Mouse (Mus musculus): ENCODE measurements around the gene Map2k5. TPM values are rescaled to one million over a fixed set of nuclear protein-coding genes. Genes with fewer than 3 reads are reported as not detected.

Gene Map2k5
- polyA plus RNA-seq, 1 experiment from 2014 or later: 30.7 TPM

DNA sequence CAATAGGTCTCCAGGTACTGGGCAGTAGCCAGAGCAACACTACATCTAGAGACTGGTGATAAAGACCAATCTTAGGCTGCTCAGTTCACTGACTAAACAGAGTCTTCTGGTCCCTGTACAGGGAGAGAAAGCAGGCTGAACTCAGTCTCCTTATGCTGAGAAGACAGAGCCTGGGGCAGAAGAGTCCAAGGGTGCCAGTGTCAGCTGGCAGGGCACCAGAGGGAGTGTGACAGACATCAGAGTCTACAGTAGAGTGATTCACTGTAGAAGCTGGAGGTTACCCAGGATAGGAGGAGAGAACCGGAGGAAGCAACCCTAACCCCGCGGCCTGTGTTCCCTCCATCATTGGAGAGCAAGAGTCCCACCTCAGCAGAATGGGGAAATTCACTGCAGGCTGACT, 79.0 kb downstream of the Map2k5 start:
- Histone ChIP-seq H3K27ac (ENCODE audit: low read depth, low read length) (no peak overlapping the region), H3K4me1 (ENCODE audit: control insufficient read depth, insufficient read depth, low read length) (peaks cover 18% of the 10 kb centered on the region), H3K9me3 (replicated peaks; ENCODE audit: control insufficient read depth, low read length) (no peaks in the 10 kb centered on the region), H3K4me2 (no peak overlapping the region), H3K9ac (ENCODE audit: low read depth, low read length) (no peak overlapping the region), H3K36me3 (ENCODE audit: control insufficient read depth, insufficient read depth, low read length) (no peaks in the 10 kb centered on the region), H3K4me3 (ENCODE audit: low read depth, low read length) (no peak overlapping the region), H3K27me3 (ENCODE audit: control insufficient read depth, insufficient read depth, low read length) (no peaks in the 10 kb centered on the region)
- 97% methylated on average over 3 of the region's 3 CpGs for WGBS (ENCODE audit: insufficient replicate concordance)
- ATAC-seq (replicated peaks; ENCODE audit: insufficient number of reproducible peaks, low FRiP score, low TSS enrichment): no peak

DNA sequence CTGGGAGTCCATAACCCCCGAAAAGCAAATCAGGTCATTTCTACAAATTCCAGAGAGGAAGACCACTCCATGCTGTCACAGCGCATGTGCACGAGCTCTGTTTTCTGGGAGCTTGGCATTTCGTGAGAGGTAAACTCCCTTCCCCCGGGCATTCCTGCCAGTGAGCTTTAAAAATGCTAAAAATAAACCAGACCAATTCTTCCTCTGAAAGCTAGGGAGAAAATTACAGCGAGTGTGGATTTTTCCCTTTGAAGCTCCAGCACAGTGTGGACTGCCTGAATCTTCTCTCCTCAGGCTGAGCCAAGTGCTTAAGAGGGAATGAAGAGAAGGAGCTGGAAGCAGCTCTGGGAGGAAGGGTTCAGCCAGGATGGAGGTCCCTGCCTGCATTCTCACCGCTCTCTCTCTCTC, 82.1 kb downstream of the Map2k5 start:
- Histone ChIP-seq H3K9me3 (replicated peaks; ENCODE audit: control insufficient read depth, low read length) (no peaks in the 10 kb centered on the region), H3K27ac (ENCODE audit: low read depth, low read length) (0 out of 2 replicates have a peak overlapping the region, but pooled peaks have one; percentile 22), H3K4me3 (ENCODE audit: low read depth, low read length) (no peak overlapping the region), H3K9ac (ENCODE audit: low read depth, low read length) (no peak overlapping the region), H3K27me3 (ENCODE audit: control insufficient read depth, insufficient read depth, low read length) (no peaks in the 10 kb centered on the region), H3K4me2 (peak overlapping the region; percentile 17; the same call in 1 of the 2 replicates), H3K4me1 (ENCODE audit: control insufficient read depth, insufficient read depth, low read length) (peaks cover 18% of the 10 kb centered on the region), H3K36me3 (ENCODE audit: control insufficient read depth, insufficient read depth, low read length) (peaks cover 3% of the 10 kb centered on the region; the same call in 1 of the 2 replicates)
- ATAC-seq (replicated peaks; ENCODE audit: insufficient number of reproducible peaks, low FRiP score, low TSS enrichment): no peak
- WGBS (ENCODE audit: insufficient replicate concordance): 49% methylated on average over 7 of the region's 7 CpGs

DNA sequence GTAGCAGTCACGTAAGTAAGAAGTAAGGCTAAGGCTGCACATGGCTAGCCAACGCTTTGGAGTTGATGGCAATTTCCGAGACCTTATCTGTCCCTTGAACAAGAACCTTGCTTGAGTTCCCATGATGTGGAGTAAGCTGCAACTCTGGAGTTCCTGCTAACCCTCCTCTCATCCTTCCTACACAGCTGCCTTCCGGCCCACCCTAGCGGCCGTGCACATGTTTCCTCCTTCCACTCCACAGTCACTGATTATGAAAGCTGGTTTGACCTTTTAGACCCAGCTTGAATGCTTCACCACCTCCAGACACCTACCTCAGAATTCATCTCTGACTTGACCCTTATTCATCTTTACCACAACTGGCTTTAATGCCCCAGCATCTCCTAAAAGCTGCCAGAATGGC, 82.9 kb downstream of the Map2k5 start:
- Histone ChIP-seq H3K36me3 (ENCODE audit: control insufficient read depth, insufficient read depth, low read length) (peaks cover 3% of the 10 kb centered on the region; the same call in 1 of the 2 replicates), H3K4me3 (ENCODE audit: low read depth, low read length) (no peak overlapping the region), H3K9me3 (replicated peaks; ENCODE audit: control insufficient read depth, low read length) (no peaks in the 10 kb centered on the region), H3K27me3 (ENCODE audit: control insufficient read depth, insufficient read depth, low read length) (no peaks in the 10 kb centered on the region), H3K4me1 (ENCODE audit: control insufficient read depth, insufficient read depth, low read length) (peaks cover 18% of the 10 kb centered on the region), H3K4me2 (no peak overlapping the region), H3K27ac (ENCODE audit: low read depth, low read length) (no peak overlapping the region), H3K9ac (ENCODE audit: low read depth, low read length) (no peak overlapping the region)
- no peak for ATAC-seq (replicated peaks; ENCODE audit: insufficient number of reproducible peaks, low FRiP score, low TSS enrichment)
- WGBS (ENCODE audit: insufficient replicate concordance): 74% methylated on average over 6 of the region's 6 CpGs

DNA sequence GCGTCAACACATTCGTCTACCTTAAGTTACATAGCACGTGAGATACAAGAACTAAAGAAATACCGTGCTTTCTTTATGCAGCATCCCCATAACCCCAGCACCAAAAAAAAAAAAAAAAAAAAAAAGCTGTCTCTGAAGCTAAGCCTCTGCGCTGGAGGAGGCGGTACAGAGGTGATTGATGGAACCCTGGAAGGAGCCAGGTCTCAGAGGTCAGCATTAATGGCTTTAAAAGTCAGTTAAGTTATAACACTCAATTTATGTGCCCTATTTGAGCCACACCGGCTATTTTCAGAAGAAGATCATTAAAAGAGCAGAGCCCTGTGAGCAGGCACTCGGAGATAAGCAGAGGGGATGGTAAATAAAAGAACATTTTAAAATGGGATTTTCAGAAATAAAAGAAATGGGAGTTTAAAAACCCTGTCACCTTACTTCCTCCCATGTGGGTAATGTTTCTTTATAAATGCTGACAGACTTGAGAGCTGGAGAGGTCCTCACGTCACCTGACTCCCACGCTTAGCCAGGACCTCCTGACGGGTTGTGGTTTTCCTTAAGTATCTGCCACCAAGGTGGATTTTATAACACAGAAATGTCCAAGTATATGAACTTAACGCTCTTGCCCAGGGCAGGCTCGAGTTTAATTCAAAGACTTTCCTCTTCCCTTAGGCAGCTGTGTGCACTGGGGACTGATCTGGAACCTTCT, 83.8 kb downstream of the Map2k5 start:
- H3K27ac ChIP-seq (ENCODE audit: low read depth, low read length): no peak overlapping the region
- no peak overlapping the region for H3K4me2 ChIP-seq
- no peaks in the 10 kb centered on the region for H3K9me3 ChIP-seq (replicated peaks; ENCODE audit: control insufficient read depth, low read length)
- no peaks in the 10 kb centered on the region for H3K27me3 ChIP-seq (ENCODE audit: control insufficient read depth, insufficient read depth, low read length)
- H3K4me1 ChIP-seq (ENCODE audit: control insufficient read depth, insufficient read depth, low read length): peaks cover 18% of the 10 kb centered on the region
- peaks cover 3% of the 10 kb centered on the region; the same call in 1 of the 2 replicates for H3K36me3 ChIP-seq (ENCODE audit: control insufficient read depth, insufficient read depth, low read length)
- no peak overlapping the region for H3K9ac ChIP-seq (ENCODE audit: low read depth, low read length)
- no peak for ATAC-seq (replicated peaks; ENCODE audit: insufficient number of reproducible peaks, low FRiP score, low TSS enrichment)
- no peak overlapping the region for H3K4me3 ChIP-seq (ENCODE audit: low read depth, low read length)
- 60% methylated on average over 13 of the region's 13 CpGs for WGBS (ENCODE audit: insufficient replicate concordance)

DNA sequence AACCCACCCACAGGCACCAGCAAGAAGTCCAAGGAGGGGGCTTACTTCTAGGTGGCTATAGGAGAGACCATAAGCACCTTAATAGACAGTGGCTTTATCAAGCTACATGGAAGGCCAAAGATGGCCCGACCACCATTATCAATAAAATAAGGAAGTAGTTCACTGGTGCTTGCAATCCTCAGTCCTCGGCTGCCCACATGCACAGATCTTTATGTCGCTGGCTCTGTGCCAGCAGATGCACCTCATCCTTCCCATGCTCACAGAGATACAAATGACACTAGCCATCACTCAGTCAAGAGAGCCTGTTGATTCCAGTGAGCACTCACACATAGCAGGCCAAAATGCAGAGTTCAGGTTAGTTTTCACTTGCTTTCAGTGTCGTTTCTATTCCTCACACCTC, 89.0 kb downstream of the Map2k5 start:
- H3K9ac ChIP-seq (ENCODE audit: low read depth, low read length): no peak overlapping the region
- H3K9me3 ChIP-seq (replicated peaks; ENCODE audit: control insufficient read depth, low read length): no peaks in the 10 kb centered on the region
- WGBS (ENCODE audit: insufficient replicate concordance): 82% methylated on average over 4 of the region's 4 CpGs
- H3K36me3 ChIP-seq (ENCODE audit: control insufficient read depth, insufficient read depth, low read length): peaks cover 3% of the 10 kb centered on the region; the same call in 1 of the 2 replicates
- no peaks in the 10 kb centered on the region for H3K4me1 ChIP-seq (ENCODE audit: control insufficient read depth, insufficient read depth, low read length)
- H3K27me3 ChIP-seq (ENCODE audit: control insufficient read depth, insufficient read depth, low read length): no peaks in the 10 kb centered on the region
- H3K4me2 ChIP-seq: no peak overlapping the region
- H3K4me3 ChIP-seq (ENCODE audit: low read depth, low read length): no peak overlapping the region
- no peak for ATAC-seq (replicated peaks; ENCODE audit: insufficient number of reproducible peaks, low FRiP score, low TSS enrichment)
- no peak overlapping the region for H3K27ac ChIP-seq (ENCODE audit: low read depth, low read length)

DNA sequence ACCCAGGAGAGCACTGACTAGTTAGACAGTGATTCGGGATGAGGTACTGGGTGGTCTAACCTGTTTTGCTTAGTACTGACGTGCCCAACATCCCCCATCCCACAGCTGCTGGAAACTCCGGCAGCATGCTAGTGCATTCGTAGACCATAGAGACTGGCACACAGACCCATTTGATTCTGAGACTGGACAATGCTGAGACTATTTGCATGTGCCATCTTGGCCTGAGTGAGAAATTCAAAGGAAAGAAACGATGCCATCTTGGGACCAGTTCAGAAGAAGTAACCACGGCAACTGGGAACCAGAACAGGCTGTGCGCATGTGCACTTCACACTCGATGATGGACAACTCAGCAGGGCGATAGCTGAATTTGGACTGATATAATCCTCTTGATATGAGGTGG, 93.3 kb downstream of the Map2k5 start:
- ATAC-seq (replicated peaks; ENCODE audit: insufficient number of reproducible peaks, low FRiP score, low TSS enrichment): no peak
- 88% methylated on average over 9 of the region's 9 CpGs for WGBS (ENCODE audit: insufficient replicate concordance)

DNA sequence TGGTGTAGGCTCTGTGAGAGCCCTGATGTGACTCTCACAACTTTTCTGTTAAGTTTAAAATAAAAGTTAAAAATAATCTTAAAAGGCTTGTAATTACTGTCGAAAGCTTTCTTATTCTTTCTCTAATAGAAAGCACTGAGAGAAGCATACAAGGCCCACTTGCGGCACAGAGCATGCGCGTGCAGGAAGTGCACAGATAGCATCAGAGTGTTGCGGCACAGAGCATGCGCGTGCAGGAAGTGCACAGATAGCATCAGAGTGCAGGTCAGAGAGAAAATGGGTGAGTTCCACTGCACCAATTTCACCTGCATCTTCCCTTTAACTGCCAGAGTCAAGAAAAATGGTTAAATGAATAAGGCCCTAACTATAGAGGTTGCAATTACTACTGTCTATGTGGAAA, 95.7 kb downstream of the Map2k5 start:
- Histone ChIP-seq H3K27ac (ENCODE audit: low read depth, low read length) (no peak overlapping the region), H3K4me1 (ENCODE audit: control insufficient read depth, insufficient read depth, low read length) (no peaks in the 10 kb centered on the region), H3K27me3 (ENCODE audit: control insufficient read depth, insufficient read depth, low read length) (no peaks in the 10 kb centered on the region), H3K9me3 (replicated peaks; ENCODE audit: control insufficient read depth, low read length) (0 out of 2 replicates have a peak, but pooled peaks cover 4% of the 10 kb centered on the region), H3K9ac (ENCODE audit: low read depth, low read length) (no peak overlapping the region), H3K36me3 (ENCODE audit: control insufficient read depth, insufficient read depth, low read length) (peaks cover 9% of the 10 kb centered on the region; the same call in 1 of the 2 replicates), H3K4me3 (ENCODE audit: low read depth, low read length) (no peak overlapping the region), H3K4me2 (no peak overlapping the region)
- no peak for ATAC-seq (replicated peaks; ENCODE audit: insufficient number of reproducible peaks, low FRiP score, low TSS enrichment)
- WGBS (ENCODE audit: insufficient replicate concordance): 94% methylated on average over 7 of the region's 7 CpGs

More for the DNA sequence above, 93.3 kb downstream of the Map2k5 start:
- peaks cover 9% of the 10 kb centered on the region; the same call in 1 of the 2 replicates for H3K36me3 ChIP-seq (ENCODE audit: control insufficient read depth, insufficient read depth, low read length)
- H3K4me2 ChIP-seq: no peak overlapping the region
- no peaks in the 10 kb centered on the region for H3K27me3 ChIP-seq (ENCODE audit: control insufficient read depth, insufficient read depth, low read length)
- no peak overlapping the region for H3K27ac ChIP-seq (ENCODE audit: low read depth, low read length)
- H3K4me3 ChIP-seq (ENCODE audit: low read depth, low read length): no peak overlapping the region
- H3K4me1 ChIP-seq (ENCODE audit: control insufficient read depth, insufficient read depth, low read length): no peaks in the 10 kb centered on the region
- H3K9ac ChIP-seq (ENCODE audit: low read depth, low read length): no peak overlapping the region
- 0 out of 2 replicates have a peak, but pooled peaks cover 4% of the 10 kb centered on the region for H3K9me3 ChIP-seq (replicated peaks; ENCODE audit: control insufficient read depth, low read length)

DNA sequence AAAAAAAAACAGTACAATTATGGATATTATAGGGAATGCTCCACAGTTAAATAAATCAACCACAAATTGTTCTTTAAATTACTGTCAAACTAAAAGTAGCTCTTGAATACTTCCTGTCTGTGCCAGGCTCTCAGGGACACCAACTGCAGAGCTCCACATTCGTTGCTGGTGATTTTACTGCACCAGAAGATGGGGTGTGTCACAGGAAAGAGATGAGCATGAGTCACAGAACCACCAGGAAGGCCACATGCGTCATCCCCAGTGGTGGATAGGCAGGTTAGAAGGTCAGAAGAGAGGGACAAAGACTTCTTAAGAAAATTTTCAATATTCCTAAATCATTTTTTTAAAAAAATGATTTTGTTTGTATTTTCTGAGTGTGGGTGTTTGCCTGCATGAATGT, 96.6 kb downstream of the Map2k5 start:
- no peak overlapping the region for H3K9ac ChIP-seq (ENCODE audit: low read depth, low read length)
- no peaks in the 10 kb centered on the region for H3K4me1 ChIP-seq (ENCODE audit: control insufficient read depth, insufficient read depth, low read length)
- H3K27ac ChIP-seq (ENCODE audit: low read depth, low read length): no peak overlapping the region
- peaks cover 9% of the 10 kb centered on the region; the same call in 1 of the 2 replicates for H3K36me3 ChIP-seq (ENCODE audit: control insufficient read depth, insufficient read depth, low read length)
- no peak overlapping the region for H3K4me2 ChIP-seq
- 72% methylated on average over 2 of the region's 2 CpGs for WGBS (ENCODE audit: insufficient replicate concordance)
- H3K27me3 ChIP-seq (ENCODE audit: control insufficient read depth, insufficient read depth, low read length): no peaks in the 10 kb centered on the region
- 0 out of 2 replicates have a peak, but pooled peaks cover 4% of the 10 kb centered on the region for H3K9me3 ChIP-seq (replicated peaks; ENCODE audit: control insufficient read depth, low read length)
- ATAC-seq (replicated peaks; ENCODE audit: insufficient number of reproducible peaks, low FRiP score, low TSS enrichment): no peak
- no peak overlapping the region for H3K4me3 ChIP-seq (ENCODE audit: low read depth, low read length)

DNA sequence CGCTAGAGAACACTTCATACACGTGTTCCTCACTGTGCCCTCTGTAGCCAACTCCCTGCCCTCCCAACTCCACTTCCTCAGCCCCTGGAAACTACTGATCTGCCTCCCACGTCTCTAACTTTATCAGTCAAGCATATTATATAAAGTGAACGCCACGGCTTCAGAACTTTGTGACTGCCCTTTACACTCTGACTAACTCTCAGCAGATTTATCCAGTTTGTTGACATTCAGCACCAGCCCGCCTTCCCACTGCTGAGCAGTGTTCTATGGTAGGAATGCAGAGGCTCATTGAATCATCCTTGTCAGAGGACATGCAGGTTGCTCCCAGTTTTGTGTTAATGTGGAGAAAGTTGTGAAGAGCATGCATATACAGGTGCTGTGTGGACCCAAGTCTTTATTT, 103.9 kb downstream of the Map2k5 start:
- Histone ChIP-seq H3K9me3 (replicated peaks; ENCODE audit: control insufficient read depth, low read length) (no peaks in the 10 kb centered on the region), H3K9ac (ENCODE audit: low read depth, low read length) (no peak overlapping the region), H3K27ac (ENCODE audit: low read depth, low read length) (no peak overlapping the region), H3K27me3 (ENCODE audit: control insufficient read depth, insufficient read depth, low read length) (no peaks in the 10 kb centered on the region), H3K4me3 (ENCODE audit: low read depth, low read length) (no peak overlapping the region), H3K4me1 (ENCODE audit: control insufficient read depth, insufficient read depth, low read length) (no peaks in the 10 kb centered on the region), H3K36me3 (ENCODE audit: control insufficient read depth, insufficient read depth, low read length) (no peaks in the 10 kb centered on the region), H3K4me2 (no peak overlapping the region)
- no peak for ATAC-seq (replicated peaks; ENCODE audit: insufficient number of reproducible peaks, low FRiP score, low TSS enrichment)
- 80% methylated on average over 6 of the region's 6 CpGs for WGBS (ENCODE audit: insufficient replicate concordance)
